Mouse (Mus musculus) C2C12 (cell line): ENCODE data around the gene Gadd45b.
A peak's percentile ranks its signal among the peaks of the same experiment; 100 is the strongest.

Source experiments
- CEBPB ChIP-seq: IDR thresholded peaks from one replicate; pipeline ENCODE4 v1.6.1; 2011; ENCODE audit warnings: low read depth, mild to moderate bottlenecking, control low read depth, moderate library complexity
- CTCF ChIP-seq: IDR thresholded peaks from one replicate; pipeline ENCODE4 v1.5.1; 2011; ENCODE audit not compliant: control insufficient read depth, insufficient read depth, insufficient read length
- MAX ChIP-seq: IDR thresholded peaks from one replicate; pipeline ENCODE4 v1.6.1; 2011; ENCODE audit warnings: mild to moderate bottlenecking, control low read depth
- MYOD1 ChIP-seq: IDR thresholded peaks from one replicate; pipeline ENCODE4 v1.6.1; 2011; ENCODE audit warnings: low read depth; ENCODE audit not compliant: control insufficient read depth, insufficient read length
- USF1 ChIP-seq: IDR thresholded peaks from one replicate; pipeline ENCODE4 v1.6.1; 2011; ENCODE audit warnings: low read depth, mild to moderate bottlenecking, control low read depth, moderate library complexity

DNA sequence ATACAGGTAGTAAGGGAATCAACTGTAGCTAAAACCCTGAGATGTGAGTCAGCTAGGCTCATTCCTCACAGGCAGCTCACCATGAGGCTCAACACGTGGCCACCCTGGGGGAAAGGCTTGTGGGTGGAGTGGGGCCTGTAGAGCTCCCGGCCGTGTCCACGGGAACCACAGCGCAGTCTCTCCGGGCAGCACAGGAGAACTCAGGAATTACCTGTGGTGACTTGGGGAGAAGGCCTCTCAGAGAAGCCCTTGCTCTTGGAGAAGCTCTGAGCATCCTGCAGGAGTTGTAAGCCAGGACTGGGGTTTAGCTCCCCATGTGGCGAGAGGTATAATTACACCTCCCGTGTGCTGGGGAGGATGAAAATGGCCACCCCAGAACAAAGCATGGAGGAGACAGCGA, 25.7 kb downstream of the Gadd45b start:
- TF ChIP-seq MAX (peak; percentile 97), MYOD1 (no peak), CTCF (peak; percentile 46), USF1 (peak; percentile 77), CEBPB (no peak)
